Mouse (Mus musculus): ENCODE data around the gene Pcdh19. TPM values are rescaled to one million over a fixed set of nuclear protein-coding genes. Genes with fewer than 3 reads are reported as not detected.
"Not testable (repeated sequence)": the region's sequence is repeated elsewhere in the genome, so short reads cannot be mapped to it uniquely, and the experiment has no call there.

Pcdh19 gene
- polyA plus RNA-seq (2011; ENCODE audit: insufficient read depth, insufficient read length, low replicate concordance, missing spikeins) = 1.2 TPM in 1 of 2 replicates, not detected in the other

GRCm38 (mm10) chrX:133688840-133689239 is at the start of gene Pcdh19:
Gene Pcdh19, minus strand, starts transcription at chrX:133688987.
- Histone ChIP-seq H3K27ac (ENCODE audit: control insufficient read depth, insufficient read depth, low read depth, low read length, poor library complexity) (no peak within 1 kb of the TSS), H3K4me1 (ENCODE audit: control insufficient read depth, insufficient read depth, low read length) (no peaks in the 10 kb centered on the region), H3K4me3 (replicated peaks; ENCODE audit: control insufficient read depth, low read depth, low read length) (peak within 1 kb of the TSS; percentile 14)
- TF ChIP-seq CTCF (IDR thresholded peaks at IDR 0.05; ENCODE audit: control insufficient read depth, insufficient read depth, low read length) (no peak), POLR2A (IDR thresholded peaks at IDR 0.05; ENCODE audit: borderline replicate concordance, control insufficient read depth, low read depth, low read length) (no peak)
- WGBS = 21% methylated on average over 25 of the region's 26 CpGs

GRCm38 (mm10) chrX:133735871-133736270 is 47.1 kb upstream of the Pcdh19 start:
- H3K27ac ChIP-seq (ENCODE audit: control insufficient read depth, insufficient read depth, low read depth, low read length, poor library complexity) = no peak overlapping the region
- no peak overlapping the region for H3K4me3 ChIP-seq (replicated peaks; ENCODE audit: control insufficient read depth, low read depth, low read length)
- 83% methylated on average over 2 of the region's 2 CpGs for WGBS
- no peaks in the 10 kb centered on the region for H3K4me1 ChIP-seq (ENCODE audit: control insufficient read depth, insufficient read depth, low read length)
- TF ChIP-seq POLR2A (IDR thresholded peaks at IDR 0.05; ENCODE audit: borderline replicate concordance, control insufficient read depth, low read depth, low read length) (no peak), CTCF (IDR thresholded peaks at IDR 0.05; ENCODE audit: control insufficient read depth, insufficient read depth, low read length) (no peak)

GRCm38 (mm10) chrX:133734984-133735383 is 46.2 kb upstream of the Pcdh19 start:
- no peak overlapping the region for H3K4me3 ChIP-seq (replicated peaks; ENCODE audit: control insufficient read depth, low read depth, low read length)
- WGBS = 35% methylated on average over 6 of the region's 6 CpGs
- no peak for TF ChIP-seq POLR2A (IDR thresholded peaks at IDR 0.05; ENCODE audit: borderline replicate concordance, control insufficient read depth, low read depth, low read length)
- TF ChIP-seq CTCF (IDR thresholded peaks at IDR 0.05; ENCODE audit: control insufficient read depth, insufficient read depth, low read length) = 0 out of 2 replicates have a peak, but pooled peaks have one; percentile 16
- no peaks in the 10 kb centered on the region for H3K4me1 ChIP-seq (ENCODE audit: control insufficient read depth, insufficient read depth, low read length)
- H3K27ac ChIP-seq (ENCODE audit: control insufficient read depth, insufficient read depth, low read depth, low read length, poor library complexity) = no peak overlapping the region

DNA sequence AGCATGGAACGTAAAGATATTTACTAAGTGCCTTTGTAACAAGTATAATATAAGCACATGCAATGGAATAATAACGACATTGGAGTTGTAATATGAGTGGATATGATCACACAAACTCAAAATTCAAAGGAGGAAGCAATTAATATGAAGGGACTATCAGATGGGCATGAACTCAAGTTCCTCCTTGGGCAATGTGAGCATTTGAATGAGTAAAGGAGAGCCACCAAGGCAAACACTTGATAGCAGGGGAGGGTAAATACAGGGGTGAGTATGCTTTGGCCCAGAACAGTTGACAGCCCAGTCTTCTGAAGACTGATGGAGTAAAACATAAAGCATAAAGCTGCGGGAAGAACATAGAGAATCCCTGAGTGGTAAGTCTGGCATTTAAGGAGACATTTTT is 32.7 kb upstream of the Pcdh19 start:
- TF ChIP-seq CTCF (IDR thresholded peaks at IDR 0.05; ENCODE audit: control insufficient read depth, insufficient read depth, low read length) (no peak), POLR2A (IDR thresholded peaks at IDR 0.05; ENCODE audit: borderline replicate concordance, control insufficient read depth, low read depth, low read length) (no peak)
- Histone ChIP-seq H3K4me3 (replicated peaks; ENCODE audit: control insufficient read depth, low read depth, low read length) (no peak overlapping the region), H3K4me1 (ENCODE audit: control insufficient read depth, insufficient read depth, low read length) (no peaks in the 10 kb centered on the region), H3K27ac (ENCODE audit: control insufficient read depth, insufficient read depth, low read depth, low read length, poor library complexity) (no peak overlapping the region)
- 79% methylated on average over 3 of the region's 3 CpGs for WGBS

DNA sequence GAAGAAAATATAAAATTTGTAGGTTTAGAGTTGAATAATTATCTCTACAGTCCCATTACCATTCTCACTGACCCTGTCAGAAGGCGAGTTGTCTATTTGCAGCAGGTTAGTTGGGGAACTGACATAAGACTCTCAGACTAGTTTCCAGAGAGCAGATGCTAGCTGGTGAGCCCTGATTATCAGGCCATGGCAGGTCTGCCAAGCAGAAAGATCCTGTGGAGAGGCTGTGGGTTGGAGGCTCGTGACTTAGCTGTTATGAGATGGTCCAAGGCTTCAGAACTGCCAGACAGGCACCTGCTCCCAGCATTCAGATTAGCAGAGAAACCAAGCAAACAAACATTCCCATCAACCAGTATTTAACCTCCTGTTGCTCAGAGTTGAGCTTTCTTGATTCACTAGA is 21.8 kb upstream of the Pcdh19 start:
- Histone ChIP-seq H3K27ac (ENCODE audit: control insufficient read depth, insufficient read depth, low read depth, low read length, poor library complexity) (no peak overlapping the region), H3K4me1 (ENCODE audit: control insufficient read depth, insufficient read depth, low read length) (no peaks in the 10 kb centered on the region), H3K4me3 (replicated peaks; ENCODE audit: control insufficient read depth, low read depth, low read length) (no peak overlapping the region)
- no peak for TF ChIP-seq POLR2A (IDR thresholded peaks at IDR 0.05; ENCODE audit: borderline replicate concordance, control insufficient read depth, low read depth, low read length)
- TF ChIP-seq CTCF (IDR thresholded peaks at IDR 0.05; ENCODE audit: control insufficient read depth, insufficient read depth, low read length) = no peak
- WGBS = 53% methylated on average over 2 of the region's 2 CpGs

DNA sequence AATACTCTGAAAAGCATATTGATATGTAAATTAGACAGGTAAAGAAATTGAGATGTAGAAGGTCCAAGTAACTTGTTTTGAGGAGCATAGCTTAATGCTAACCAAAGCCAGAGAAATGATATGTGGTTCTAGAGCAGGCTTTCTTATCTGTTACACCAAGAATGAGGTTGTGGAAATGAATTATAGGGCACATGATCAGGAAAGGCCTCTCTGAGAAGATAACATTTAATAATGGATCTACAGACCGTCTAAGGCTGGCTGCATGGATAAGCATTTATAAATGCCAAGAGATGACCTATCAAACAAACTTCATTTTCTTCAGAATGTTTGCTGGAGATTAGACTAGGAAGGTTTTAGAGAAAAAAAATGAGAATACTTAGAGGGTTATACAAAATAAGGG is 14.1 kb upstream of the Pcdh19 start:
- no peak overlapping the region for H3K4me3 ChIP-seq (replicated peaks; ENCODE audit: control insufficient read depth, low read depth, low read length)
- WGBS = 68% methylated on average over 1 of the region's 1 CpGs

GRCm38 (mm10) chrX:133697871-133698270 is 9.1 kb upstream of the Pcdh19 start:
- not testable (repeated sequence) for H3K27ac ChIP-seq (ENCODE audit: control insufficient read depth, insufficient read depth, low read depth, low read length, poor library complexity); H3K4me1 ChIP-seq (ENCODE audit: control insufficient read depth, insufficient read depth, low read length); H3K4me3 ChIP-seq (replicated peaks; ENCODE audit: control insufficient read depth, low read depth, low read length)
- 73% methylated on average over 2 of the region's 4 CpGs for whole genome bisulfite sequencing

More for the DNA sequence above, 14.1 kb upstream of the Pcdh19 start:
- H3K27ac ChIP-seq (ENCODE audit: control insufficient read depth, insufficient read depth, low read depth, low read length, poor library complexity) = no peak overlapping the region
- TF ChIP-seq CTCF (IDR thresholded peaks at IDR 0.05; ENCODE audit: control insufficient read depth, insufficient read depth, low read length) (no peak), POLR2A (IDR thresholded peaks at IDR 0.05; ENCODE audit: borderline replicate concordance, control insufficient read depth, low read depth, low read length) (no peak)
- no peaks in the 10 kb centered on the region for H3K4me1 ChIP-seq (ENCODE audit: control insufficient read depth, insufficient read depth, low read length)

GRCm38 (mm10) chrX:133696461-133696860 is 7.7 kb upstream of the Pcdh19 start:
- Histone ChIP-seq H3K27ac (ENCODE audit: control insufficient read depth, insufficient read depth, low read depth, low read length, poor library complexity) (no peak overlapping the region), H3K4me3 (replicated peaks; ENCODE audit: control insufficient read depth, low read depth, low read length) (no peak overlapping the region), H3K4me1 (ENCODE audit: control insufficient read depth, insufficient read depth, low read length) (no peaks in the 10 kb centered on the region)
- 32% methylated on average over 4 of the region's 4 CpGs for WGBS
- TF ChIP-seq POLR2A (IDR thresholded peaks at IDR 0.05; ENCODE audit: borderline replicate concordance, control insufficient read depth, low read depth, low read length) (no peak), CTCF (IDR thresholded peaks at IDR 0.05; ENCODE audit: control insufficient read depth, insufficient read depth, low read length) (no peak)

DNA sequence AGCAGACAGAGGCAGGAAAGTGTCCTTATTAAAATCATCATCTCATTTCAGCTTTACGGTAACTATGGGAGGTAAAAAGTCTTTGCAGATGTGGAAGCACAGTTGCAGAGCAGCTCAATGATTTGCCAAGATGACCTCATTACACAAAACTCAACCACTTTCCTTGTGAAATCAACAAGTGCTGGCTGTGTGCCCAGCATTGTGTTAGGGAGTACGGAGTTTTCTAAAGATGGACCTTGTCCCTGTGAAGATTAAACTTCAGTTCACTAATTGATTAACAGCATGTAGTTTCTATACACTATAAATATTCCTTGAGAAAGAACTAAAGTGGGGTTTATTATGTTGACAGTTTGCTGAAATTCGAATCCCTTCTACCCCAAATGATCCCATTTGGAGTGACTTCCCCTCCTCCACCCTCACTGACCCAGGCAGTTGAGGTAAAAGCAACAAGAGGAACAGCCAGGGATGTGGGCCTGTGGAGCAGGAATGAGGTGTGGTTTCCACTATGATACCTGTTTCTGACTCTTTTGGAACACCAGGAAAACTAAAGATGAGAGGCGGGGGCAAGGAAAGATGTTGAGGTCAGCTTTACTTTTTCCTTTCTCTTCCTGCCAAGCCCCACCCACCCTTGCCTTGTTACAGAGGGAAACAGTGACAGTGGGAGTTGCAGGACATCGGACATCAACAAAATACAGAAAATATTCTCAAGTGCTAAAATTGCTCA is 4.4 kb upstream of the Pcdh19 start:
- Histone ChIP-seq H3K4me3 (replicated peaks; ENCODE audit: control insufficient read depth, low read depth, low read length) (no peak overlapping the region), H3K4me1 (ENCODE audit: control insufficient read depth, insufficient read depth, low read length) (no peaks in the 10 kb centered on the region), H3K27ac (ENCODE audit: control insufficient read depth, insufficient read depth, low read depth, low read length, poor library complexity) (no peak overlapping the region)
- 50% methylated on average over 5 of the region's 5 CpGs for whole genome bisulfite sequencing
- TF ChIP-seq CTCF (IDR thresholded peaks at IDR 0.05; ENCODE audit: control insufficient read depth, insufficient read depth, low read length) = no peak
- no peak for TF ChIP-seq POLR2A (IDR thresholded peaks at IDR 0.05; ENCODE audit: borderline replicate concordance, control insufficient read depth, low read depth, low read length)

Data from bone marrow, adult 2 months (tissue).